Mouse (Mus musculus): ENCODE results near the gene Pllp. TPM values are rescaled to one million over a fixed set of nuclear protein-coding genes. Genes with fewer than 3 reads are reported as not detected.

Pllp gene
- polyA plus RNA-seq, 1 experiment from 2014 or later = 45.1 TPM

GRCm38 (mm10) chr8:94654994-94655393 lies 41.1 kb downstream of the Pllp start:
- Histone ChIP-seq H3K9ac (ENCODE audit: low read length) (no peak overlapping the region), H3K27ac (ENCODE audit: low read depth) (no peak overlapping the region), H3K4me3 (ENCODE audit: low read depth, low read length) (no peak overlapping the region), H3K4me2 (ENCODE audit: low read length) (no peak overlapping the region), H3K27me3 (replicated peaks; ENCODE audit: control insufficient read depth, insufficient read depth, low read length) (no peaks in the 10 kb centered on the region), H3K9me3 (ENCODE audit: control insufficient read depth, low read length) (no peaks in the 10 kb centered on the region), H3K4me1 (replicated peaks; ENCODE audit: control insufficient read depth, insufficient read depth, low read length) (no peaks in the 10 kb centered on the region), H3K36me3 (ENCODE audit: control insufficient read depth, insufficient read depth, low read length) (peaks cover 76% of the 10 kb centered on the region)
- no peak for ATAC-seq (replicated peaks; ENCODE audit: low FRiP score, low TSS enrichment, low read depth)
- no peak for DNase-seq (ENCODE audit: low spot score)

- H3K27me3 ChIP-seq (replicated peaks; ENCODE audit: control insufficient read depth, insufficient read depth, low read length) = no peaks in the 10 kb centered on the region
- 91% methylated on average over 3 of the region's 3 CpGs for WGBS
- H3K4me2 ChIP-seq (ENCODE audit: low read length) = no peak overlapping the region
- no peaks in the 10 kb centered on the region for H3K4me1 ChIP-seq (replicated peaks; ENCODE audit: control insufficient read depth, insufficient read depth, low read length)
- DNase-seq (ENCODE audit: low spot score) (no peak), ATAC-seq (replicated peaks; ENCODE audit: low FRiP score, low TSS enrichment, low read depth) (no peak)
- no peak overlapping the region for H3K27ac ChIP-seq (ENCODE audit: low read depth)
- no peak overlapping the region for H3K4me3 ChIP-seq (ENCODE audit: low read depth, low read length)
- no peak overlapping the region for H3K9ac ChIP-seq (ENCODE audit: low read length)
- no peaks in the 10 kb centered on the region for H3K9me3 ChIP-seq (ENCODE audit: control insufficient read depth, low read length)
- H3K36me3 ChIP-seq (ENCODE audit: control insufficient read depth, insufficient read depth, low read length) = peaks cover 77% of the 10 kb centered on the region
These were observed 43.1 kb downstream of the Pllp start for GRCm38 (mm10) chr8:94652951-94653350.

GRCm38 (mm10) chr8:94649496-94649895 lies 46.6 kb downstream of the Pllp start:
- H3K36me3 ChIP-seq (ENCODE audit: control insufficient read depth, insufficient read depth, low read length) = peaks cover 78% of the 10 kb centered on the region
- H3K4me2 ChIP-seq (ENCODE audit: low read length) = no peak overlapping the region
- H3K4me3 ChIP-seq (ENCODE audit: low read depth, low read length) = no peak overlapping the region
- 79% methylated on average over 3 of the region's 3 CpGs for WGBS
- ATAC-seq (replicated peaks; ENCODE audit: low FRiP score, low TSS enrichment, low read depth) (no peak), DNase-seq (ENCODE audit: low spot score) (no peak)
- H3K9ac ChIP-seq (ENCODE audit: low read length) = no peak overlapping the region
- no peak overlapping the region for H3K27ac ChIP-seq (ENCODE audit: low read depth)
- H3K4me1 ChIP-seq (replicated peaks; ENCODE audit: control insufficient read depth, insufficient read depth, low read length) = no peaks in the 10 kb centered on the region
- H3K9me3 ChIP-seq (ENCODE audit: control insufficient read depth, low read length) = no peaks in the 10 kb centered on the region
- H3K27me3 ChIP-seq (replicated peaks; ENCODE audit: control insufficient read depth, insufficient read depth, low read length) = no peaks in the 10 kb centered on the region

DNA sequence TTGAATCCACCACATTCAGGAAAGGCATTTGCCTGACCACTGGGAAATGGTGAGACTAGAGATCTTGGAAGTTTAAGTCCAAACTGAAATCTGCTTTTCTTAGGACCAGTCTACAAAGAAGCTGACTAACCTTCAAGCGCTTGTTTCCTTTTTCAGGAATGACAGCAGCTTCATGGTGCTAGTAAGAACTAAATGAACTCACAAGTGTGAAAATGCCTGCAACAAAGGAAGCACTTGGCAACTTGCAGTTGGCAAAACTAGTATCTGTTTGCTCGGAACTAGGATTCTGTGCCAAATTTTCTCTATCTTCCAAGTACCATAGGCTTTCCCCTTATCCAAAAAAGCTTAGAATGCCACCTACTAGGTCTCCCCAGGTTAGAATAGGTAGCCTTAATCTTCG lies 49.9 kb downstream of the Pllp start:
- no peak overlapping the region for H3K9ac ChIP-seq (ENCODE audit: low read length)
- peaks cover 76% of the 10 kb centered on the region for H3K36me3 ChIP-seq (ENCODE audit: control insufficient read depth, insufficient read depth, low read length)
- DNase-seq (ENCODE audit: low spot score) (no peak), ATAC-seq (replicated peaks; ENCODE audit: low FRiP score, low TSS enrichment, low read depth) (no peak)
- H3K4me1 ChIP-seq (replicated peaks; ENCODE audit: control insufficient read depth, insufficient read depth, low read length) = no peaks in the 10 kb centered on the region
- no peak overlapping the region for H3K27ac ChIP-seq (ENCODE audit: low read depth)
- 89% methylated on average over 3 of the region's 3 CpGs for WGBS
- no peak overlapping the region for H3K4me3 ChIP-seq (ENCODE audit: low read depth, low read length)
- H3K27me3 ChIP-seq (replicated peaks; ENCODE audit: control insufficient read depth, insufficient read depth, low read length) = no peaks in the 10 kb centered on the region
- H3K4me2 ChIP-seq (ENCODE audit: low read length) = no peak overlapping the region
- H3K9me3 ChIP-seq (ENCODE audit: control insufficient read depth, low read length) = no peaks in the 10 kb centered on the region

DNA sequence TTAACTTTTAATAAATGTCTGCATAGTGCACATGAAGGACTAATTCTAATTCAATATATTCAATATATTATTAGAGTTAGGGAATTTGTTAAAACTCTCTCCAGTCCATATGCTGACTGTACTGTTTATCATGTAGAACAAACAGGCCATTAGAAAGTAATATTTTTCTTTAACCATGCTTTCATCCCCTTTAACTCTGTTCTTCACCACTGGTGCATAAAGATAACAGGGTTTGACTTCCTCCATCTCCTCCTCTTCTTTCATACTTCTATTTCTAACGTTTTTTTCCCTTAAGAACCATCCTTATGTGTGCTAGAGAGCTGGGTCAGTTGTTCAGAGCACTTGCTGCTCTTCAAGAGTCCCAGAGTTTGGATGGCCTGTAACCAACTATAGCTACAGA lies 50.9 kb downstream of the Pllp start:
- H3K4me1 ChIP-seq (replicated peaks; ENCODE audit: control insufficient read depth, insufficient read depth, low read length) = no peaks in the 10 kb centered on the region
- no peak for DNase-seq (ENCODE audit: low spot score)
- no peaks in the 10 kb centered on the region for H3K9me3 ChIP-seq (ENCODE audit: control insufficient read depth, low read length)
- 49% methylated on average over 1 of the region's 1 CpGs for WGBS
- no peak for ATAC-seq (replicated peaks; ENCODE audit: low FRiP score, low TSS enrichment, low read depth)
- H3K4me2 ChIP-seq (ENCODE audit: low read length) = no peak overlapping the region
- no peak overlapping the region for H3K27ac ChIP-seq (ENCODE audit: low read depth)
- H3K27me3 ChIP-seq (replicated peaks; ENCODE audit: control insufficient read depth, insufficient read depth, low read length) = no peaks in the 10 kb centered on the region
- peaks cover 80% of the 10 kb centered on the region for H3K36me3 ChIP-seq (ENCODE audit: control insufficient read depth, insufficient read depth, low read length)
- no peak overlapping the region for H3K9ac ChIP-seq (ENCODE audit: low read length)
- no peak overlapping the region for H3K4me3 ChIP-seq (ENCODE audit: low read depth, low read length)

GRCm38 (mm10) chr8:94641938-94642337 lies 54.1 kb downstream of the Pllp start:
- Histone ChIP-seq H3K4me3 (ENCODE audit: low read depth, low read length) (no peak overlapping the region), H3K9ac (ENCODE audit: low read length) (no peak overlapping the region), H3K27me3 (replicated peaks; ENCODE audit: control insufficient read depth, insufficient read depth, low read length) (no peaks in the 10 kb centered on the region), H3K36me3 (ENCODE audit: control insufficient read depth, insufficient read depth, low read length) (peaks cover 87% of the 10 kb centered on the region), H3K4me2 (ENCODE audit: low read length) (no peak overlapping the region), H3K4me1 (replicated peaks; ENCODE audit: control insufficient read depth, insufficient read depth, low read length) (no peaks in the 10 kb centered on the region), H3K27ac (ENCODE audit: low read depth) (no peak overlapping the region), H3K9me3 (ENCODE audit: control insufficient read depth, low read length) (no peaks in the 10 kb centered on the region)
- ATAC-seq (replicated peaks; ENCODE audit: low FRiP score, low TSS enrichment, low read depth) (no peak), DNase-seq (ENCODE audit: low spot score) (no peak)
- 89% methylated on average over 3 of the region's 3 CpGs for WGBS

DNA sequence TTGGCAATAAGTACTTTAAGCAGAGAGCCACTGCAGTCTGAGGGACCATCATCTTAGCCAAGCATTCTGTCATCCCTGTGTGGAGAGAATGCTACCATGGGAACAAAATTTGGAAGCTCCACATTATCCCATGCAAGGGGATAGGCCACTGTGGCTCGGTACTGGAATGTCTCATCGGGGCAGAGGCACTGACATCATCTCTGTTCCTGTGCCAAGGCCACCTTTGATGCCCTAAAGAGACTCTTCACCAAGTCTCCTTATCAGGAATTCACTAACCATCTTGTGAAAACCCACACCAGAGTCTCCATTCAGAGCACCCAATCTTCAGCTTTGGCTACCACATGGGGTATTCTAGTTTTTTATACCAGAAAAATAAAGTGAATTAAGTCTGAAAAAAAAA lies 54.9 kb downstream of the Pllp start:
- Histone ChIP-seq H3K9ac (ENCODE audit: low read length) (no peak overlapping the region), H3K4me2 (ENCODE audit: low read length) (no peak overlapping the region), H3K27ac (ENCODE audit: low read depth) (no peak overlapping the region), H3K27me3 (replicated peaks; ENCODE audit: control insufficient read depth, insufficient read depth, low read length) (no peaks in the 10 kb centered on the region), H3K36me3 (ENCODE audit: control insufficient read depth, insufficient read depth, low read length) (peaks cover 87% of the 10 kb centered on the region), H3K4me3 (ENCODE audit: low read depth, low read length) (no peak overlapping the region), H3K9me3 (ENCODE audit: control insufficient read depth, low read length) (no peaks in the 10 kb centered on the region), H3K4me1 (replicated peaks; ENCODE audit: control insufficient read depth, insufficient read depth, low read length) (no peaks in the 10 kb centered on the region)
- ATAC-seq (replicated peaks; ENCODE audit: low FRiP score, low TSS enrichment, low read depth) (no peak), DNase-seq (ENCODE audit: low spot score) (no peak)
- 96% methylated on average over 2 of the region's 2 CpGs for WGBS

GRCm38 (mm10) chr8:94634211-94634610 lies 61.9 kb downstream of the Pllp start:
- no peak overlapping the region for H3K4me2 ChIP-seq (ENCODE audit: low read length)
- no peak overlapping the region for H3K9ac ChIP-seq (ENCODE audit: low read length)
- no peak overlapping the region for H3K27ac ChIP-seq (ENCODE audit: low read depth)
- no peak for DNase-seq (ENCODE audit: low spot score)
- ATAC-seq (replicated peaks; ENCODE audit: low FRiP score, low TSS enrichment, low read depth) = no peak
- no peak overlapping the region for H3K4me3 ChIP-seq (ENCODE audit: low read depth, low read length)
- H3K27me3 ChIP-seq (replicated peaks; ENCODE audit: control insufficient read depth, insufficient read depth, low read length) = no peaks in the 10 kb centered on the region
- H3K9me3 ChIP-seq (ENCODE audit: control insufficient read depth, low read length) = no peaks in the 10 kb centered on the region
- no peaks in the 10 kb centered on the region for H3K4me1 ChIP-seq (replicated peaks; ENCODE audit: control insufficient read depth, insufficient read depth, low read length)
- peaks cover 85% of the 10 kb centered on the region for H3K36me3 ChIP-seq (ENCODE audit: control insufficient read depth, insufficient read depth, low read length)

DNA sequence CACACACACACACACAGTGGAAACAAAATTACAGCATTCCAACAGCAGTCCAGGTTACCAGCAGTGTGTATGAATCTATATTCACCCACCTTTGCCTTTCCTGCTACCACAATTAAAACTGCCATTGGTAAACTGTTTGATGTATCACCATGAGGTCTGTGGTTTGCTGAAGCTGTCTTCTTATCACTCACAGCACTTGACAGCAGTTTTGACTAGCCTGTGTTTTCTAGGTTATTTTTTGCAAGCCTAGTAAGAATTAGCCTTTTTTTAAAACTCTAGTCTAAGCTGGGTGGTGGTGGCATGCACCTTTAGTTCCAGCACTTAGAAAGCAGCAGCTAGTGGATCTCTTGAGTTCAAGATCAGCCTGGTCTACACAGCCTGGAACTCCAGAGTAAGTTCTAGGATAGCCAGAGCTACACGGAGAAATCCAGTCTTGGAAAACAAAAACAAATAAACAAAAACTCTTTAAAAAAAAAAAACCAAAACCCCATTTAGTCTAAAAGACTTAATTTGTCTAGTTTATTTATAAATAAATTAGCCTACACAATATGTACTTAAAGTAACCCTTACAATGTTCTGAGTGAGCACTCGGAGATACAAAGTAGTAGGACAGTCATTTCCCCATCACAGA lies 62.4 kb downstream of the Pllp start:
- ATAC-seq (replicated peaks; ENCODE audit: low FRiP score, low TSS enrichment, low read depth) (no peak), DNase-seq (ENCODE audit: low spot score) (no peak)
- H3K36me3 ChIP-seq (ENCODE audit: control insufficient read depth, insufficient read depth, low read length) = peaks cover 86% of the 10 kb centered on the region
- H3K27ac ChIP-seq (ENCODE audit: low read depth) = no peak overlapping the region
- no peaks in the 10 kb centered on the region for H3K4me1 ChIP-seq (replicated peaks; ENCODE audit: control insufficient read depth, insufficient read depth, low read length)
- 75% methylated on average over 2 of the region's 2 CpGs for WGBS
- no peaks in the 10 kb centered on the region for H3K27me3 ChIP-seq (replicated peaks; ENCODE audit: control insufficient read depth, insufficient read depth, low read length)
- no peak overlapping the region for H3K9ac ChIP-seq (ENCODE audit: low read length)
- H3K9me3 ChIP-seq (ENCODE audit: control insufficient read depth, low read length) = no peaks in the 10 kb centered on the region
- no peak overlapping the region for H3K4me3 ChIP-seq (ENCODE audit: low read depth, low read length)
- no peak overlapping the region for H3K4me2 ChIP-seq (ENCODE audit: low read length)
